Mouse (Mus musculus) inflammation-experienced regulatory T-cells (primary cell): ENCODE data around the gene Gm17535. TPM values are rescaled to one million over a fixed set of nuclear protein-coding genes. Genes with fewer than 3 reads are reported as not detected.

Experiments used
- polyA plus RNA-seq, 2 experiments: library from polyadenylated mRNA; unstranded; fragments of 100-300 nt; shearing (Covaris generic); gene quantifications; one replicate each; pipeline ENCODE4 v1.2.1; 2017

Gm17535 gene
- 1 to 10 TPM; 1.5 to 2.8 TPM for polyA plus RNA-seq

GRCm38 (mm10) chr9:3034299-3034698 lies at the start of gene Gm17535:
TSS of gene Gm17535 (plus strand) at chr9:3034599.

GRCm38 (mm10) chr9:3000445-3000972 lies 33.9 kb upstream of the Gm17535 start, which contains the start of gene Gm10722:
TSS of gene Gm10722 (plus strand) at chr9:3000922.

GRCm38 (mm10) chr9:3002794-3003396 lies 31.5 kb upstream of the Gm17535 start, which contains the start of gene Gm11168:
TSS of gene Gm11168 (plus strand) at chr9:3003346.

GRCm38 (mm10) chr9:3012733-3013279 lies 21.6 kb upstream of the Gm17535 start, which contains the start of gene Gm10721:
TSS of gene Gm10721 (plus strand) at chr9:3013140.

GRCm38 (mm10) chr9:3015354-3015753 lies 19.0 kb upstream of the Gm17535 start, which contains the start of gene Gm10720:
TSS of gene Gm10720 (plus strand) at chr9:3015654.

GRCm38 (mm10) chr9:3017108-3017507 lies 17.3 kb upstream of the Gm17535 start, which contains the start of gene Gm10719:
TSS of gene Gm10719 (plus strand) at chr9:3017408.

GRCm38 (mm10) chr9:3023312-3023984 lies 11.0 kb upstream of the Gm17535 start, which contains the start of gene Gm10718:
TSS of gene Gm10718 (plus strand) at chr9:3023547.

GRCm38 (mm10) chr9:3024912-3025467 lies 9.4 kb upstream of the Gm17535 start, which contains the start of gene Gm10717:
TSS of gene Gm10717 (plus strand) at chr9:3025417.

GRCm38 (mm10) chr9:3036577-3036976 lies 2.2 kb downstream of the Gm17535 start, which contains the start of gene Gm10715:
TSS of gene Gm10715 (plus strand) at chr9:3036877.

Other genes with a start within 250 kb of the Gm17535 start
- 1 to 10 TPM; 1.7 to 6.8 TPM for gene Gm10722, start 33.7 kb upstream of the Gm17535 start, polyA plus RNA-seq
- 10 to 100 TPM in 1 of 2 experiments, 1 to 10 TPM in 1; 9.2 to 34.6 TPM for gene Gm11168, start 31.3 kb upstream of the Gm17535 start, polyA plus RNA-seq
- 1 to 10 TPM; 1.0 to 1.8 TPM for gene Gm10721, start 21.5 kb upstream of the Gm17535 start, polyA plus RNA-seq
- gene Gm10720, start 18.9 kb upstream of the Gm17535 start, polyA plus RNA-seq, result 1 to 10 TPM in 1 of 2 experiments, under 1 TPM in 1; 0.66 to 3.4 TPM
- 10 to 100 TPM in 1 of 2 experiments, 1 to 10 TPM in 1; 9.2 to 30.3 TPM for gene Gm10719, start 17.2 kb upstream of the Gm17535 start, polyA plus RNA-seq
- gene Gm10718, start 11.1 kb upstream of the Gm17535 start, polyA plus RNA-seq, result 10 to 100 TPM in 1 of 2 experiments, 1 to 10 TPM in 1; 7.5 to 24.1 TPM
- 10 to 100 TPM; 24.9 to 85.2 TPM for gene Gm10717, start 9.2 kb upstream of the Gm17535 start, polyA plus RNA-seq
- gene Gm10715, start 2.3 kb downstream of the Gm17535 start, polyA plus RNA-seq, result 1 to 10 TPM in 1 of 2 experiments, under 1 TPM in 1; 0.48 to 1.7 TPM